Mouse (Mus musculus) kidney, postnatal 36 days (tissue): Measurements from ENCODE around the gene Lbh.

ENCODE experiments used
- DNase-seq, 2 experiments: peaks; one replicate each; pipeline ENCODE4 v3.0.0; 2021 to 2022; ENCODE audit warnings: mixed read lengths in 2 of 2

The Lbh gene

GRCm38 (mm10) chr17:72918053-72918452 is at the start of gene Lbh:
Gene Lbh (plus strand): TSS chr17:72918305.
- DNase-seq = peak; percentile 93 to 94

DNA sequence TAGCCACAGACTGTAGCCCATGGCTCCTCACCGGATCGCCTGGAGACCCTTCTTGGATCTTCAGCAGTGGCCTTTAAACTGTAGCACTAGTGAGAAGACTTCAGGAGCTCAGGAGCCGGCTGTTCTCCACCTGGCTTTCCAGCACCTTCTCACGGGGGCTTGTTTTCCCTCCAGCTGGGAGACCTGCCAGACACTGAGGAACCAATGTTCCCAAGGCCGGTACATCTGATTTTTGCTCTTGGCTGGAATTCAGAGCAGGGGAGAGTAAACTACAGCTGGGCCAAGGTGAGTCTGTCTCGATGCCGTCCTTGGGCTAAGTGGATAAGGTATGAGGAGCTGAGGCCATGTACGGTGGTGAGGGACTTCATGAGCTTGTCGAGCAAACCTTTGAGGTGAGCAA is 39.1 kb upstream of the Lbh start:
- DNase-seq = no peak

GRCm38 (mm10) chr17:72880156-72880555 is 37.9 kb upstream of the Lbh start:
- no peak for DNase-seq

GRCm38 (mm10) chr17:72881051-72881450 is 37.1 kb upstream of the Lbh start:
- DNase-seq = no peak

- DNase-seq = no peak
Observed at GRCm38 (mm10) chr17:72881804-72882203, 36.3 kb upstream of the Lbh start.

- DNase-seq = peak; percentile 72 to 74
Observed at GRCm38 (mm10) chr17:72889556-72890397, 28.3 kb upstream of the Lbh start.

- no peak for DNase-seq
Observed at GRCm38 (mm10) chr17:72890398-72890898, 27.7 kb upstream of the Lbh start.

- DNase-seq = no peak
Observed at GRCm38 (mm10) chr17:72891556-72891955, 26.5 kb upstream of the Lbh start.

- no peak for DNase-seq
Observed at GRCm38 (mm10) chr17:72895506-72895905, 22.6 kb upstream of the Lbh start.

GRCm38 (mm10) chr17:72897076-72897475 is 21.0 kb upstream of the Lbh start:
- DNase-seq = no peak

DNA sequence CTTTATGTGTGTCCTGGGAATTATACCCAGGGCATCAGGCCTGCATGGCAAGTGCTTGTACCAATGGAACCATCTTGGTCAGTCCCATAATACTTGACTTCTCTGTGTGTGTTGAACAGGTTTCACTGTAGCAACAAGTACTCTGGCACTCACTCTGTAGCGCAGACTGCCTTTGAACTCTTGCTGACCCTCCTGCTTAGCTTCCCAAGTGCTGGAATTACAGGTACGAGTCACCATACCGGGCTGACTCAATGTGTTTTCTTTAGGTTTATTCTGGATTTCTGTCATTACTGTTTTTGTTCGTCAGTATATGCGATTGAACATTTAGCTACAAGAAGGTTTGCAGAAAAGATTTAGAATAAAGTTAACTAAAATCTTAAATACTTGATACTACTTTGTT is 20.1 kb upstream of the Lbh start:
- no peak for DNase-seq

DNA sequence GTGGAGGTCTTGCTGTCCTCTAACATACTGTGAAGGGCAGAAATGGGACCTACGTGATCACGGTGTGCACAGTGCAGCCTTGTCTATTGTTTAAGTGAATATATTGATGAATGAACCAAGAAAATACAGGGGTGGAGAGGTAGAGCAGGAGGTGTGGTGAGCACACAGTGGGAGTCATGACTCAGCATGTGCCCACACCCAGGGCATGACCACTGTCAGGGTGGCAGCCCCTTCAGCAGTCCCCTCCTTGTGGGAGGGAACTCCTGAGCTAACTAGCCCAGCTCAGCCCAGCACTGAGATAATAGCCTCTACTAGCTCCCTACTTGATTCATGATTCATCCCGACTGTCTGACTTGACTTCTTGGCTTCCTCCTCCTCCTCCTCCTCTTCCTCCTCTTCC is 19.3 kb upstream of the Lbh start:
- no peak for DNase-seq

DNA sequence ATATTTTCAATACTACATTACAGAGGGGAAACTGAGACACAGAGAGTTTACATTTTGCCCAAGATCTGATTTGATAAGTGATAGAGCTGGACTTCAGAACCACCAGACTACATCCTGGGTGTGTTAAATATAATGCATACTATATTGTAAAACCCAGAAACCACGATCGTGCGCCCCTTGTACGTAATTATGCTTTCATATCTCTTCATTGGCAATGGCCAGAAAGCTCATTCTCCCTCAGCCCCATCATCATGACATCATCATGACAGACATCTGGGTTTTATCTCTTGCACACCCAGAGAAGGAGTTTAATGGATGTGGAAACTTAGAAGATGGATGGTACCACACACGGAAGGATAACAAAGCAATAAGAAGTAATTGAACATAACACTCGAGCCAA is 17.1 kb upstream of the Lbh start:
- no peak for DNase-seq

DNA sequence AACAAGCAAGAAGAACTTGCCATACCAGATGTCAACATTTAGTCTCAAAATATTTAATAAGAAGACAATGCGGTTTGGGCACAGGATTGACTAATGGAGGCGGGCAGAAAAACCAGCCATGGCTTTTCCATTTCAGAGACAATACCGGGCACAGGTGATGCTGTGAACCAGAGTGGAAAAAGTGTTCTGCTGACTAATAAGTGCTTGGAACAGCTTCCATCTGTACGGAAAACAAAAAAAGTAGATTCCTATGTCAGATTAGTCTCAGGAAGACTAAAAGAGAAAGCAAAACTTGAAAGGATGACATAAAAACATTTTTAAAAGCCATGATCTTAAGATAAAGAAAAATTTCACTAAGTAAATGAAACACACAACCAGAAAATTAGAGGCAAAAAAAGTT is 16.4 kb upstream of the Lbh start:
- no peak for DNase-seq

- no peak for DNase-seq
Observed at GRCm38 (mm10) chr17:72903321-72903720, 14.8 kb upstream of the Lbh start.

- DNase-seq = no peak
Observed at GRCm38 (mm10) chr17:72903921-72904421, 14.1 kb upstream of the Lbh start.

DNA sequence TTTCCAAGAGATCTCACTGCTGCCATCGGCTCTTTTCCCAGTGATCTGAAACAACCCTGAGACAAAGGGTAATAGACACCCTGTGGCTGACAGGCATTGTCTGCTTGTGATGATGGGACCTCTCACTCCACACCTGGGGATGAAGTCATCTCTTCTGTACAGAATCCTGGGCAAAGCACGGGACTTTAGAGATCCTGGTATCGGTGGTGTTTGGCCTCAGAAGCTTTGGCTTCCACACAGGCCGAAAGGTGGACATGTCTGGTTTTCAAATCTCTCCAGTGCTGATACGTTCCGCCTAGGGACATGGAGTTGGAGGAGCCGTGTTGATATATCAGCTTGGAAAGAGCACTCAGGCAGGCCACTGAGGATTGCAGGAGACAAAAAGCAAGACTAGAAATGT is 13.2 kb upstream of the Lbh start:
- DNase-seq = no peak

- no peak for DNase-seq
Observed at GRCm38 (mm10) chr17:72906231-72906896, 11.7 kb upstream of the Lbh start.

DNA sequence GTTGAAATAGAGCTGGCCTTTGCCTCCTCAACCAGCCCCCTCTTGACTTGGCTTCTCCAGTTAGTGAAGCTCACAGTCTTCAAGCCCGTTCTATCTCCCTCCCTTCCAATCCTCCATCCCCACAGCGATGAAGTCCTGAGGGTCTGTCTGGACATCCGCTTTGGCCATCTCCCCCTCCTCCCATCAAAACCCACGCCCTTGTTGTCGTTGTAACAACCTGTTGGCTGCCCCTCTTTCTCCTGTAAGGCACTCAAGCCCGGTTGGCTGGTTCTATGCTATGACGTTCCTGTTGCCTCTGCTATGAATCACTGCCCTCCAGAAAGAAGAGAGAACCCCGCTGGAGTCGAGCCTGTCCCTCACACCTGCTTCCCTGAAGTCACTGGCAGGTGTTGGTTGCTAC is 10.9 kb upstream of the Lbh start:
- DNase-seq = no peak

GRCm38 (mm10) chr17:72907777-72908176 is 10.3 kb upstream of the Lbh start:
- DNase-seq = no peak

DNA sequence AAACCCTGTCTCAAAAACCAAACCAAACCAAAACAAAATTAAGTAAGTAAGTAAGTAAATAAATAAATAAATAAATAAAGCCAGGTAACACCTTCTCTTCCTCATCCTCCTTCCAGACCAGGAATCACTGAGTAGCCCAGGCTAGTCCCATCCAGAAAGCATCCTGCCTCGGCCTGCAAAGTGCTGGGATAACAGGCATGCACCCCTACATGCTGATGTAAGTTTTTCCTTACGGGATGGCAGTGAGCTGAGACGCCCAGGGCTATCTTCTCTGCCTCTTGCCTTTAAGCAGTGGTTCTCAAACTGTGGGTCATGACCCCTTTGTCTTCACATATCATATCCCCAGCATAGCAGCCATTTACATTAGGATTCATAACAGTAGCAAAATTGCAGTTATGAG is 9.5 kb upstream of the Lbh start:
- DNase-seq = no peak

GRCm38 (mm10) chr17:72909061-72909852 is 8.8 kb upstream of the Lbh start:
- DNase-seq = no peak

- no peak for DNase-seq
Observed at GRCm38 (mm10) chr17:72911283-72911682, 6.8 kb upstream of the Lbh start.
